Mouse (Mus musculus) MEL (cell line): ENCODE measurements around the gene Actr1a. TPM values are rescaled to one million over a fixed set of nuclear protein-coding genes. Genes with fewer than 3 reads are reported as not detected.

Experiments
- DNase-seq: peaks from one replicate; pipeline ENCODE4 v3.0.0; 2011; ENCODE audit warnings: low read depth, low spot score
- H3K27ac ChIP-seq: 2 replicates; pipeline ENCODE4 v1.5.1; 2012; ENCODE audit warnings: low read depth, mild to moderate bottlenecking, control low read depth, low read length, moderate library complexity; ENCODE audit not compliant: control insufficient read depth
- H3K27me3 ChIP-seq, 2 experiments: fragments of 150-350 bp in 1 of 2; sonication (generic) in 1 of 2; 2 replicates each; pipeline ENCODE4 v1.6.1; 2012; ENCODE audit warnings: low read length in 2 of 2, mild to moderate bottlenecking in 2 of 2, improper control_type of control experiment in 1 of 2, moderate library complexity in 1 of 2; ENCODE audit not compliant: insufficient read depth in 2 of 2, control insufficient read depth in 1 of 2
- H3K36me3 ChIP-seq, 2 experiments: 2 replicates each; pipeline ENCODE4 v1.6.1; 2012 to 2014; ENCODE audit warnings: low read length in 2 of 2, improper control_type of control experiment in 1 of 2, inconsistent platforms in 1 of 2, mild to moderate bottlenecking in 1 of 2; ENCODE audit not compliant: insufficient read depth in 2 of 2, control insufficient read depth in 1 of 2
- H3K4me1 ChIP-seq, 2 experiments: fragments of 150-350 bp in 1 of 2; sonication (generic) in 1 of 2; 2 replicates each; pipeline ENCODE4 v1.6.1; 2012; ENCODE audit warnings: low read length in 2 of 2, improper control_type of control experiment in 1 of 2, mild to moderate bottlenecking in 1 of 2; ENCODE audit not compliant: insufficient read depth in 2 of 2, control insufficient read depth in 1 of 2
- H3K4me3 ChIP-seq, 2 experiments: fragments of 150-350 bp in 1 of 2; sonication (generic) in 1 of 2; 2 replicates each; pipeline ENCODE4 v1.5.1; 2012; ENCODE audit warnings: low read depth in 2 of 2, low read length in 2 of 2, mild to moderate bottlenecking in 2 of 2, moderate library complexity in 2 of 2, control low read depth in 1 of 2, improper control_type of control experiment in 1 of 2; ENCODE audit not compliant: control insufficient read depth in 1 of 2, insufficient read depth in 1 of 2
- H3K79me2 ChIP-seq: 2 replicates; pipeline ENCODE4 v1.6.1; 2012; ENCODE audit warnings: mild to moderate bottlenecking, low read length, moderate library complexity; ENCODE audit not compliant: control insufficient read depth, poor library complexity, insufficient read depth
- H3K9ac ChIP-seq: 2 replicates; pipeline ENCODE4 v1.6.1; 2012; ENCODE audit warnings: low read depth, mild to moderate bottlenecking, control low read depth, low read length, moderate library complexity; ENCODE audit not compliant: control insufficient read depth, poor library complexity, severe bottlenecking
- H3K9me3 ChIP-seq: fragments of 150-350 bp; sonication (generic); replicated peaks from 2 replicates; pipeline ENCODE4 v1.6.1; 2012; ENCODE audit warnings: mild to moderate bottlenecking, low read length, improper control_type of control experiment, moderate library complexity; ENCODE audit not compliant: insufficient read depth
- BHLHE40 ChIP-seq: IDR thresholded peaks from 2 replicates; pipeline ENCODE4 v1.6.1; 2012; ENCODE audit warnings: low read depth, mild to moderate bottlenecking, inconsistent platforms, low read length, improper control_type of control experiment, borderline replicate concordance
- CHD1 ChIP-seq: IDR thresholded peaks from 2 replicates; pipeline ENCODE4 v1.6.1; 2012; ENCODE audit warnings: low read depth, mild to moderate bottlenecking, inconsistent platforms, low read length, improper control_type of control experiment
- CHD2 ChIP-seq: IDR thresholded peaks from 2 replicates; pipeline ENCODE4 v1.6.1; 2011; ENCODE audit warnings: low read length, improper control_type of control experiment
- E2F4 ChIP-seq: IDR thresholded peaks from 2 replicates; pipeline ENCODE4 v1.6.1; 2011; ENCODE audit warnings: low read depth, low read length, improper control_type of control experiment, borderline replicate concordance
- ETS1 ChIP-seq: IDR thresholded peaks from 2 replicates; pipeline ENCODE4 v1.6.1; 2012; ENCODE audit warnings: low read depth, mild to moderate bottlenecking, inconsistent platforms, low read length, improper control_type of control experiment, moderate library complexity
- GABPA ChIP-seq: IDR thresholded peaks from 2 replicates; pipeline ENCODE4 v1.6.1; 2012; ENCODE audit warnings: low read depth, mild to moderate bottlenecking, inconsistent platforms, low read length, improper control_type of control experiment, moderate library complexity
- KAT2A ChIP-seq: conservative IDR thresholded peaks from 2 replicates; pipeline ENCODE4 v1.6.1; 2012; ENCODE audit warnings: low read depth, low read length, improper control_type of control experiment, inconsistent platforms
- MAFK ChIP-seq: IDR thresholded peaks from 2 replicates; pipeline ENCODE4 v1.6.1; 2011; ENCODE audit warnings: low read depth, mild to moderate bottlenecking, low read length, improper control_type of control experiment, borderline replicate concordance
- MAZ ChIP-seq: IDR thresholded peaks from 2 replicates; pipeline ENCODE4 v1.6.1; 2012; ENCODE audit warnings: low read depth, mild to moderate bottlenecking, inconsistent platforms, low read length, improper control_type of control experiment
- MXI1 ChIP-seq: IDR thresholded peaks from 2 replicates; pipeline ENCODE4 v1.6.1; 2011; ENCODE audit warnings: mild to moderate bottlenecking, low read depth, low read length, improper control_type of control experiment
- MYB ChIP-seq: IDR thresholded peaks from 2 replicates; pipeline ENCODE4 v1.6.1; 2011; ENCODE audit warnings: mild to moderate bottlenecking, low read depth, low read length, improper control_type of control experiment
- MYC ChIP-seq: IDR thresholded peaks from 2 replicates; pipeline ENCODE4 v1.6.1; 2011; ENCODE audit warnings: low read depth, mild to moderate bottlenecking, low read length, improper control_type of control experiment, moderate library complexity
- NELFE ChIP-seq: IDR thresholded peaks from 2 replicates; pipeline ENCODE4 v1.6.1; 2011; ENCODE audit warnings: low read depth, low read length, improper control_type of control experiment
- NRF1 ChIP-seq: IDR thresholded peaks from 2 replicates; pipeline ENCODE4 v1.6.1; 2014; ENCODE audit warnings: low read depth, mild to moderate bottlenecking, inconsistent platforms, low read length, improper control_type of control experiment, moderate library complexity; ENCODE audit not compliant: poor library complexity, insufficient read depth, severe bottlenecking
- POLR2AphosphoS5 ChIP-seq: IDR thresholded peaks from 2 replicates; pipeline ENCODE4 v1.6.1; 2012; ENCODE audit warnings: low read depth, borderline replicate concordance, mild to moderate bottlenecking, inconsistent platforms, low read length, moderate library complexity, mixed read lengths
- RAD21 ChIP-seq: IDR thresholded peaks from 2 replicates; pipeline ENCODE4 v1.6.1; 2011; ENCODE audit warnings: mild to moderate bottlenecking, low read depth, low read length, improper control_type of control experiment
- SIN3A ChIP-seq: IDR thresholded peaks from 2 replicates; pipeline ENCODE4 v1.6.1; 2012; ENCODE audit warnings: low read length, improper control_type of control experiment, inconsistent platforms
- SMC3 ChIP-seq: IDR thresholded peaks from 2 replicates; pipeline ENCODE4 v1.6.1; 2011; ENCODE audit warnings: low read depth, low read length, improper control_type of control experiment
- TBP ChIP-seq: IDR thresholded peaks from 2 replicates; pipeline ENCODE4 v1.8.0; 2011; ENCODE audit warnings: low read depth, low read length, improper control_type of control experiment
- TCF12 ChIP-seq: IDR thresholded peaks from 2 replicates; pipeline ENCODE4 v1.6.1; 2014; ENCODE audit warnings: low read depth, mild to moderate bottlenecking, inconsistent platforms, low read length, improper control_type of control experiment, moderate library complexity
- UBTF ChIP-seq: IDR thresholded peaks from 2 replicates; pipeline ENCODE4 v1.6.1; 2012; ENCODE audit warnings: low read depth, mild to moderate bottlenecking, inconsistent platforms, low read length, improper control_type of control experiment, moderate library complexity, borderline replicate concordance; ENCODE audit not compliant: insufficient read depth
- ZKSCAN1 ChIP-seq: IDR thresholded peaks from 2 replicates; pipeline ENCODE4 v1.6.1; 2012; ENCODE audit warnings: low read depth, mild to moderate bottlenecking, inconsistent platforms, low read length, improper control_type of control experiment, moderate library complexity
- polyA plus RNA-seq, 2 experiments: library from polyadenylated mRNA; stranded (reverse) in 1 of 2; unstranded in 1 of 2; fragments of >175 nt in 1 of 2; fragments of >200 nt in 1 of 2; gene quantifications; 2 replicates each; pipeline versions ENCODE4 v1.2.1 to v1.2.4; 2012; ENCODE audit warnings: low replicate concordance in 2 of 2, low read depth in 1 of 2; ENCODE audit not compliant: insufficient read length in 2 of 2, insufficient read depth in 1 of 2, missing spikeins in 1 of 2
- total RNA-seq: library from RNA; depleted of rRNA; stranded (reverse); fragments of 300-350 nt; gene quantifications from 2 replicates; pipeline ENCODE4 v1.2.3, GENCODE M21; 2012

Gene Actr1a
- total and polyA plus RNA-seq, 3 experiments, result 140 to 530 (median 193) TPM

GRCm38 (mm10) chr19:46398401-46398800, 2.9 kb upstream of the Actr1a start:
- no peak overlapping the region for H3K9ac ChIP-seq
- H3K9me3 ChIP-seq, result no peaks in the 10 kb centered on the region
- H3K79me2 ChIP-seq, result peaks cover 37% of the 10 kb centered on the region
- H3K4me3 ChIP-seq, result no peak overlapping the region
- peaks cover 0 to 16% of the 10 kb centered on the region in 2 experiments; a peak in 3 of 4 replicates for H3K4me1 ChIP-seq
- no peak for TF ChIP-seq BHLHE40
- no peak for TF ChIP-seq SMC3
- no peak for DNase-seq
- no peaks in the 10 kb centered on the region for H3K27me3 ChIP-seq
- no peak overlapping the region for H3K27ac ChIP-seq
- peaks cover 8 to 13% of the 10 kb centered on the region in 2 experiments for H3K36me3 ChIP-seq

GRCm38 (mm10) chr19:46397436-46398001, 2.0 kb upstream of the Actr1a start:
- Histone ChIP-seq H3K79me2 (peaks cover 44% of the 10 kb centered on the region), H3K4me1 (peaks cover 0 to 16% of the 10 kb centered on the region in 2 experiments; a peak in 3 of 4 replicates)
- peak; percentile 70 for DNase-seq

GRCm38 (mm10) chr19:46396686-46397435, 1.3 kb upstream of the Actr1a start, which contains the start of gene Sufu:
TSS of gene Sufu (plus strand) at chr19:46396896.
- peaks cover 49% of the 10 kb centered on the region for H3K79me2 ChIP-seq
- peak within 1 kb of the TSS; percentile 92 for H3K9ac ChIP-seq
- H3K27me3 ChIP-seq, result no peaks in the 10 kb centered on the region
- H3K4me3 ChIP-seq, result peak within 1 kb of the TSS; percentile 80 to 95
- H3K4me1 ChIP-seq, result peaks cover 0 to 16% of the 10 kb centered on the region in 2 experiments; a peak in 3 of 4 replicates
- peak within 1 kb of the TSS; percentile 61 for H3K27ac ChIP-seq
- peak; percentile 100 for DNase-seq
- peaks cover under 1 to 13% of the 10 kb centered on the region in 2 experiments for H3K36me3 ChIP-seq
- H3K9me3 ChIP-seq, result no peaks in the 10 kb centered on the region
- no peak for TF ChIP-seq BHLHE40
- no peak; the same call in 1 of the 2 replicates for TF ChIP-seq KAT2A
- peak; percentile 53; the same call in 1 of the 2 replicates for TF ChIP-seq CHD1
- TF ChIP-seq MAZ, result peak; percentile 76; the same call in 1 of the 2 replicates
- no peak for TF ChIP-seq E2F4
- peak; percentile 93 for TF ChIP-seq NELFE
- peak; percentile 81 for TF ChIP-seq SMC3
- peak; percentile 89 for TF ChIP-seq TBP
- peak; percentile 84 for TF ChIP-seq RAD21
- TF ChIP-seq MYB, result no peak
- peak; percentile 75 for TF ChIP-seq TCF12
- peak; percentile 70; the same call in 1 of the 2 replicates for TF ChIP-seq MYC
- peak; percentile 69; the same call in 1 of the 2 replicates for TF ChIP-seq UBTF
- no peak for TF ChIP-seq GABPA
- no peak for TF ChIP-seq POLR2AphosphoS5
- TF ChIP-seq ZKSCAN1, result no peak
- TF ChIP-seq ETS1, result no peak; the same call in 1 of the 2 replicates
- peak; percentile 95 for TF ChIP-seq NRF1

More at GRCm38 (mm10) chr19:46397436-46398001, 2.0 kb upstream of the Actr1a start:
- H3K27ac ChIP-seq, result peak overlapping the region; percentile 37
- H3K9ac ChIP-seq, result peak overlapping the region; percentile 92
- H3K36me3 ChIP-seq, result peaks cover 3 to 13% of the 10 kb centered on the region in 2 experiments
- TF ChIP-seq UBTF (no peak), ETS1 (0 out of 2 replicates have a peak, but pooled peaks have one; percentile 19), CHD2 (no peak), MXI1 (peak; percentile 54; the same call in 1 of the 2 replicates), MAZ (peak; percentile 28; the same call in 1 of the 2 replicates), SIN3A (peak; percentile 73; the same call in 1 of the 2 replicates), KAT2A (no peak), POLR2AphosphoS5 (no peak), MAFK (peak; percentile 80), TBP (no peak)
- no peaks in the 10 kb centered on the region for H3K9me3 ChIP-seq
- peak overlapping the region; percentile 80 to 95 for H3K4me3 ChIP-seq
- no peaks in the 10 kb centered on the region for H3K27me3 ChIP-seq
